Mouse (Mus musculus) E14TG2a.4 (cell line): ENCODE data around the gene Immp2l.

Experiments used
- CTCF ChIP-seq: conservative IDR thresholded peaks from 2 replicates; pipeline ENCODE4 v1.5.1; 2014; ENCODE audit warnings: low read length
- NANOG ChIP-seq: IDR thresholded peaks from 2 replicates; pipeline ENCODE4 v1.6.1; 2014; ENCODE audit warnings: borderline replicate concordance, low read length, mixed read lengths
- POU5F1 ChIP-seq: IDR thresholded peaks from 2 replicates; pipeline ENCODE4 v1.6.1; 2014; ENCODE audit warnings: low read length, borderline replicate concordance

DNA sequence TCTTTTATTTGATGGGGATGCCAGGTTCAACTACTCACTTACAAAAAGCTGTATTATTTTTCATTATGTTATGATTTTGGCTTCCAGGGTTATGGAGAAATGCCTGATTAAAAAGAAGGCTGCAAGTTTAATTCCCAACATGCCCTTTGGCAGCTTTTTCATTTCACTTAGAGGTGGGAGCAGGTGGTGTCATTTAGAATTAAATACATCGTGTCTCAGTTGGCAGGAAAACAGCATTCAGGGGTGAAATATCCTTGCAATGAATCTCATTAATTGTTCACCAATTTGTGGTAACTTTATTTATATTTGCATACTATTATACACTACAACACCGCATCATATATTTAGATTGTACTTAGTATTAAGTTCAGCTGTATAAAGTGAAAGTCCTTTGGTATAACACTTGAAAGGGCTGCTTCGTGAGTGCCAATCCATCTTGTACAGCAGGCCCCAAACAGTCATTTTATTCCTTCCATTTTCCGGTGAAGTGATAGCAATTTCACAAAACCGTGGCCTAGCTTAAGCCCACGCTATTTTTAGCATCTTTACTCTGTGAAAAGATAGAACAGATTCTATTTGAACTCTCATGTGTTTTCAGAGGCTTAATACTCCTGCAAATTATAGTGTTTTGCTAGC lies 818.9 kb downstream of the Immp2l start:
- no peak for TF ChIP-seq CTCF
- no peak for TF ChIP-seq NANOG
- no peak for TF ChIP-seq POU5F1
